Mouse (Mus musculus): ENCODE data around the gene Msx1. TPM values are rescaled to one million over a fixed set of nuclear protein-coding genes. Genes with fewer than 3 reads are reported as not detected.
"Not testable (repeated sequence)": the region's sequence is repeated elsewhere in the genome, so short reads cannot be mapped to it uniquely, and the experiment has no call there.

Gene Msx1
- 1 to 10 TPM; 4.1 to 4.4 TPM for total RNA-seq (2021)
- long read RNA-seq, experiment 1, transcript Msx1-201 (2 exons, 1,935 nt), result major isoform, 10 of 10 reads
- long read RNA-seq, experiment 1, partial matches to known transcripts, result 0 of 10 reads
- long read RNA-seq, experiment 1, other reads (novel, unspliced or antisense), result 0 of 10 reads
- long read RNA-seq, experiment 2, transcript Msx1-201 (2 exons, 1,935 nt), result major isoform, 11 of 12 reads
- long read RNA-seq, experiment 2, partial matches to known transcripts, result 1 of 12 reads
- long read RNA-seq, experiment 2, other reads (novel, unspliced or antisense), result 0 of 12 reads

DNA sequence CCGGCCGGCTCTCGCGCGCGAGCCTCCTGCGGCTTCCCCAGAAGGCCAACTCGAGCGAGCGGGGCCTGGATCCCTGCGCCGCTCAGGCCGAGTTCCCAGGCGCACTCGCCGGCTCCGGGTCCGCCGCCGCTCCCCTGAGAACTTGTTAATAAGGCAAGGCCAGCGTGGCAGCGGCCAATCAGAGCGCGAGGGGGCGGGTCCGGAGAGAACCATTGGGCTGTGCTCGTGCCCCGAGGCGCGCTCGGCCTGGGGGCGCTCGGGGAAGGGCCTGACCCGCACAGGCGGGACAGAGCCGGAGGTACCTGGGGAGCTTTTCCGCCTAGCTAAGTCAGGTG lies at the start of gene Msx1:
Gene Msx1 (minus strand): TSS at position 123 of the 335 bp plus-strand sequence.
- peak; percentile 84 for DNase-seq

DNA sequence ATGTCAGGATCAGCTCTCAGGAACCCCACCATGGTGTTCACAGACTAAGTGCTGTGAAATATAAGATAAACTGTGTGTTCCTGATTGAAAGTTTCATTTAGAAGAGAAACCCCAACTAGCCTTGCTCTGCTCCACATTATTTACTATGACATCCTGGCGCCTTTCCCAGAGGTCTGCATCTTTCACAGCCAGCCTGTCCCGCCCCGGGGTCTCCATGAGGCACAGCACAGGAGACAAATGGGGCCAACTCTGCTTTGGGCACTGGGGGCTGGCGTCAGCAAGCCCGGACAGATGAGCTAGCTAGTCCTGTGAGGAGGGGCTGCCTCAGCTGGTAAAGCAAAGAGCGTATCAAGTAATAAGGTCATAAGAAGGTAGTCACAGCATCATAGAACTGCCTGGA lies 41.1 kb upstream of the Msx1 start:
- no peak for DNase-seq

DNA sequence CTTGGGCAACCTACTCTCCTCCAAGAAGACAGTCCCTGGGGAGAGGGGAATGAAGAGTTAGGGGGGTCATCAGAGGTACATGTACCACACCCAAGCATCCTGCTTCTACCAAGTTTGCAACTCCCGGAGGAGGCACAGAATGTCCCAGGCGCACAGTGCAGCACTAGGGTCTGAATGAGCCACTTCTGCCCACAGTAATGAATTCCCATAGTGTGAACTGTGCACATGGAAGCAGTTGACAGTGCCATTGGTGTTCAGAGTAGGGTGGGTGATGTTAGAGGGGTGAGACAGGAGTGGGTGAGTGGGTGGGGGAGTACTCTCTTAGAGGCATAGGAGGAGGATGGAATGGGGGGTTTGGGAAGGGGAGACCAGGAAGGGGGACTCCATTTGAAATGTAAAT lies 39.9 kb upstream of the Msx1 start:
- DNase-seq, result no peak

DNA sequence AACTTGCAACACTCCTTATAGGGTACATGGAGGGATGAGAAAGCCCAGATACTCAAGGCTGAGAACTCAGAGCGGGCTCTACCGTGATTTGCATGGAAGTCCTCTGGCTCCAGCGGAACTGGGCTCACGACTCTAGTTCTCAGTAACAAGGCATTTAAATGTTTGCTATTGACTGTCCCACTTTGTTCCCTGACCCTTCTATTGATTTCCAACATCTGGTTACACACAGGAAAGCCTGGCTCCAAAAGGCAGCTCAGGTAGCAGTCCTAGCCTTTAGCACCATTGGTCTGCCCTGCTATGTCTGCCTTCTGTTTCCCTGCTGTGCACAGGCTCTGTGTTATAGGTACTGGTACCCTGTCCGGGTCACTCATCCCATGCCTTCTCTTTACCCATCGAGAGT lies 36.5 kb upstream of the Msx1 start:
- no peak for DNase-seq

DNA sequence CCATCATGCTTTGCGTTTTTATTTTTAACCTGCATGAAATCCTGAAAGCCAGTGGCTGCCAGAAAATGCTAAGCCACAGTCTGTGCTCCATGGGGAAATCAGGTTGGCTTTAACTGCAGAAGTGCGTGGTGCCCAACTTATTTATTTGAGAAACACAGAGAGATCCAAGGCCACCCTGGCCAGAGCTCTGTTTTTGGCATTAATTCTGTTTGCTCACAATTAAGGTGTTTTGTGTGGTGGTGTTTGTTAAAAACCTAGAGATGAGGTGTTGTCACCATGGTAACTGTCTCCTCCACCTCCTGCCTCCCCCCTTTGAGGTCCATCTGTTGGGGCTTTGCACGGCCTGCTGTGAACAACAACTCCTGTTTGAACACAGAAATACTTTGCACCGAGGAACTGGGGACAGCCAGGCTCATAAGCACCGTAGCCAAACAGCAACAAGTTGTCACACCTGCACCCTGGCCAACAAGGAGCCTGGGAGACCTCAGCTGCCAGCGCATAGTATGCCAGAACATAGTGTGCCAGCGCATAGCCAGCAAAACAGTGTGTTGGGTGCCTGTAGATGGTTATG lies 35.9 kb upstream of the Msx1 start:
- DNase-seq, result no peak

DNA sequence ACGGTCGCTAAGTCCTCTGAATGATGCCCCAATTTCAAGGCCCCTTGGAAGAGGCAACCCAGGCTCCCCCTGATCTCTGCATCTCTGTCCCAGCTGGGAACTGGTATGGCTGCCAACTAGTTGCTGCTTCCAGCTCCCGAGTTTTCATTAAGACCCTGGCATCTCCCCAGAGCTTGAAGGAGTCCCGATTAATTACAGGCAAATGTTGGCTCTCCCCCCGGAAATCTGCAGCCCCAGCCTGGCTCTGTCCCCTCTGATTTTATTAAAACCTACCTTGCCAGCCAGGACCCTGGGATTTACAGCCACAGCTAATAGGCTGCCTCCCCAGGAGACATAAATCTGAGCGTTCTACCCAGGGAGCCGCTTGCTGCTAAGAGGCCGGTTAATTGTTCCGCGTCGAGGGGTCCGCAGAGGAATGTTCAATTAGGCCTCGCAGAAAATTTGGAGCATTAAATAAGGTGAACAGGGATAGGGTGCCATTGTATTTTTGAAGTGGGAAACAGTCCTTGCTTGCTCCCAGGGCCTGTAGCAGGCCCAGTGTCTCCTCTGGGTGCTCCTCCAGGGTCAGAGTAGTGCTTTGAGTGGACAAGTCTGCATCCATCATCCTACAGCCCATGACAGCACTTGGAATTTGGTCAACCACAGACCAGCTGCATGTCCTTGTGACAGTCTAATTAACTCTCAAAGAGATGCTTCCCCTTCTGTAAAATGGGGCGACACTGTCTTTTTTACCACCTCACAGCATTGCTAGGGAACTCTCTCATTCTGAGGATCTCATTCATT lies 33.6 kb upstream of the Msx1 start:
- no peak for DNase-seq

DNA sequence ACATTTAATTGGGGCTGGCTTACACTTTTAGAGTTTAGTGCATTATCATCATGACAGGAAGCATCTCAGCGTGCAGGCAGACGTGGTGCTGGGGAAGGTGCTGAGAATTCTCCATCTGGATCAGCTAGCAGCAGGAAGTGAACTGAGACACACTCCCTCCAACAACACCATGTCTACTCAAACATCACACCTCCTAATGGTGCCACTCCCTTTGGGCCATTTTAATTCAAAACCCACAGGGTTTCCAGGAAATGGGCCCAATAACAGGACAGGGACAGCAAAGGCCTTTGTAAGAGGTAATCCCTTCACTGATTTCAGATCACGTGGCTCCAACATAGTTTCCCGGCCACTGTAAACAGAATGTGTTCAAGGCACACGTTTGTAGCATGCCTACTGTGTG lies 31.7 kb upstream of the Msx1 start:
- DNase-seq, result no peak

DNA sequence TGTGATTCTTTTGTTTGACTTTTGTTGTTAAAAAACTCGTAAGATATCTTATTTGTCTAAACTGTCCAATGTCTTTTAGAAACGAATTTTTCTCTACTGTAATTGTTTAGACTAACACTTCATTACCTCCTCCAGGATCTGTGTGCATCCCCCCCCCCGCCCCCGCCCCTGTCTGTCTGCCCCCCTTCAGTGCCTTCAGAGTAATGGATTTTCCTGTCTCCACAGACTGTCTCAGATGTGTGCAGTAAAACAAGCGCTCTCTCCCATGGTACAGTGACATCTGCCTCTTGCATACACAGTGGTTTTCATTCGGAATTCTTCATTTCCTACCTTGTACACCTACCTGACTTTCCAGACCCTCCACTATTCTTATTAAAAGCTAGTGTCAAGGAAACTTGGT lies 29.9 kb upstream of the Msx1 start:
- no peak for DNase-seq

DNA sequence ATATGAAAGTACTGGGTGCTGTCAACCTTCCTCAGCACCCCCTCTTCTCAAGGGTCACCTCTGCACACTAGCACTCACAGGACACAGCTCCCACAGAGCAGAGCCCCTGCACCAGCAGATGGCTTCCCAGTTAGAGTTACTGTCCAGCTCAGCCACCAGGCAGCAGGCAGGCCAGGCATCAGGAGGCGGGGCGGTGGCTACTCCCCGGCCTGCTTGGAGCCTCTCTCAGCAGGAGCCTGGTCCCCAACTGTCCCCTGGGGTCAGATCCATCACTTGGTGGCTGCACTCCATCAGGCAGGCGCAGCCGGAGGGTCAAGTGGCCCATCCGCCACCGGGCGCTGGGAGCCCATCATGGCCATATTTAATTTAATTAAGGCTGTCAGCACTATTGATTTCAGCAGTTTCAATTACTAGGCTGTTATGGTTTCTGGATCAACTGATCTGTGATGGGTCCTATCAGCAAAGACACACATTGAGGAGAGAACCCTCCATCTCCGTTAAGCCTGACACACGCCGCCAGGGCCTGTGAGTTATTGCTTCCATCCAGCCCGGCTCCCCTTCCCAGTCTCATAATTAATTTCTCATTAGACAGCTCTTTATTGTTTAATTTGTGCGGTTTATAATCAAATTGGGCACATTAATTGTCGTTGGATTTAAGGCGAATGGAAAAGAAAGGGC lies 27.1 kb upstream of the Msx1 start:
- no peak for DNase-seq

DNA sequence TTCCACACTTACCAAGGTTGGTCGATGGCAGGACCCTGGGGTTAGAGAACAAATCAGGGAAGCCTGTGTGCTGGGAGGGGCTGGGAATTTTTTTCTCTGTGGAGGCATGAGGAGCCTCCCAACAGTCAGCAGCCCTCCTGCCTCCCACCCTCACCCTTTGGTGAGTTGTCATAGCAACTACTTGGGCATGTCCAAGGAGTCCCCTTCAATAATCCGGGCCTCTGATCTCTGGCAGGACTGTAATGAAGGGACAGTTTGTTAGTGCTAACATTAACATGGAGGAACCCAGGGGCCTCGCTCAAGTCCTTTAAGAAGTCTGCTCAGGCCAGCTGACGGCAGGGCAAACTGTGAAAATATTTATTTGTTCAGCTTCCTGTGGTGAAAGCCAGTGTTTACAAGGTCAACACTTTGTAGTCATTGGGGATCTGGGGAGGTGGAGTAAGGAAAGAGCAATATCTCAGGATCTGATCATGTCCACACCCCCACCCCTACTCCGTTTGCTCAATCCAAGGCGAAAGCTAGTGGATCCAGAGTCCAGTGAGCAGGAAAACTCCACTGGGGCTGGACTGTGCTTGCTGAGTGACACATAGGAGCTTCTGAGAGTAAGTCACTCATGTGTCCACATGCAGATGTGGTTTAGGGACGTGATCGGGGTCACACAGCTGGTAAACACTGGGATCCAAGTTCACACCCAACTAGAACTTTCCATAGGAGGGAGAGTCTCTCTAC lies 24.8 kb upstream of the Msx1 start:
- no peak for DNase-seq

DNA sequence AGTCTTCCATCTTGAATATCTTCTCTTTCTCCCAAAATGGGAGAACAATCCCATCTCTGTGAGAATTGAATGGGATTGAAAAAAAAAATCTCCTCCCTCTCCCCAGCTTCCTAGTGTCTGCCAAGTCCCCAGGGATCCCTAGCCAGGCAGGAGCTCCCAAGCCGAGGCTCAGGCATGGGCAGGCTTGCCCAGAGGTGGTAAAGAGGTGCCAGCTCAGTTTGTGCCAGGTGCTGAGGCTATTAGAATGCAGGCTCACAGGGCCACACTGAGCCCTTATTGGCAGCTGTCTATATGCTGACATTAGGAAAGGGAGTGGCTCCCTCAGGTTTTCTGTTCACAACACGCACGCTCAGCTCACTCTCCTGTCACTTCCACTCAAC lies 11.9 kb upstream of the Msx1 start:
- DNase-seq, result no peak

DNA sequence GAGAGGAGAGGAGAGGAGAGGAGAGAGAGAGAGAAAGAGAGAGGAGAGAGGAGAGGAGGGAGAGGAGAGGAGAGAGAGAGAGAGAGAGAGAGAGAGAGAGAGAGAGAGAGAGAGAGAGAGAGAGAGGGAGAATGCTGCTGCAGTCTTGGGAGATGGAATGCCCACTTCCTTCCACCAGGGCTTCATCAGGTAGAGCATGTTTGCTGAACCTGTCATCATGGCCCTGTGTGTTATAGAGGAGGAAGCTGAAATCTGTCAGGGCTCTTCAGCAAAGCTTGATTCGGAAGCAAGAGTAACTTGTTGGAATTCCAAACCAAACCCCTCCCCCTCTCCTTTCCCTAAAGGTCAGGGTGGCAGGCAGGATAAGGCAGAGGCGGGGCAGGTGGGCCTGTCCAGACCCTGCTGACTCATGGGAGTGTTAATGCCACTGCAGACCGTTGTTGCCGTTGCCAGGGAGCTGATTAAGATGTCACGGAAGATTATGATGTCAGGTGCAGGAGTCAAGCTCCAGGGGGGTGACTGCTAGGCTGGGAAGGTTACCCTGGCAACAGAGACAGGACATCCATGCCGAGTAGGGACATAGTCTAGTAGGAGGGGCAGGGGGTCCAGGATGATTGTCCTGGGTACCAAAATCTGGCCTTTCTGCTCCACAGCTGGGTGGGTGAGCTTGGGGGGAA lies 11.3 kb upstream of the Msx1 start:
- no peak for DNase-seq

DNA sequence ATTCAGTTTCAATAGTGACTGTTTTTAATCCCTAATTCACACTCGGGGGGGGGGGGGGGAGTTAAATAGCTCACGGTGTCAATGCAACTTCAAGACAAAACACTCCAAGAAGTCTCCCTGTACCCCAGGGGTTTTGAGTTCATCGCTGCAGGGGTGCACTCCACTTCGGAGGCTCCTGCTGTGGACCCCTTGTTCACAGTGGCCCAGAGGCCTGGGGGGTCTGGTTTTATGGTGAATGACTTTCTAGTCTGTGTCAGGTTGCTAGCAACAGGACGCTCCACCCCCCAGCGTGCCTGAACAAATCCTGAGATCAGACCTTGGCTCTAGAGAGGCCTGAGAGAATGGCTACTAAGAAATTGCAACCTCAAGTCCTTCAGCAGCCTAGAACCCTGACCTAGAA lies 8.4 kb upstream of the Msx1 start:
- no peak for DNase-seq

DNA sequence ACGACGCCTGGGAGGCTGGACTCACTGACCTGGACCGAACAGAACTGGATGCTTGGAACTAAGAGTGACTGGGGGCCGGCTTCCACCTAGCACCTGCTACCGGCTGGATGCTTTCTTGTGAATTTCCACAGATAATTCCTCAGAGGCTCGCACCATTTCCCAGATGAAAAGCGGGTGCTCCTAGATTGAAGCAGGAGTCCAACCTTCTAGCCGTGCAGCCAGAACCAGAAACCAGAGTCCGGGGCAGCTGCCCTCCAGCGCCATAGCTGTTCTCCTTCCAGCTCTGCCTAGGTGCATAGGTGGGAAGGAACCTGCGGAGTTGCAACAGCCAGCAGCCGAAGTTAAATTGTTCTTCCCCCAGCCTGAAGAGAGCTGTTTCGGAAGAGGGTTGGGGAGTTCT lies 7.6 kb upstream of the Msx1 start:
- no peak for DNase-seq

DNA sequence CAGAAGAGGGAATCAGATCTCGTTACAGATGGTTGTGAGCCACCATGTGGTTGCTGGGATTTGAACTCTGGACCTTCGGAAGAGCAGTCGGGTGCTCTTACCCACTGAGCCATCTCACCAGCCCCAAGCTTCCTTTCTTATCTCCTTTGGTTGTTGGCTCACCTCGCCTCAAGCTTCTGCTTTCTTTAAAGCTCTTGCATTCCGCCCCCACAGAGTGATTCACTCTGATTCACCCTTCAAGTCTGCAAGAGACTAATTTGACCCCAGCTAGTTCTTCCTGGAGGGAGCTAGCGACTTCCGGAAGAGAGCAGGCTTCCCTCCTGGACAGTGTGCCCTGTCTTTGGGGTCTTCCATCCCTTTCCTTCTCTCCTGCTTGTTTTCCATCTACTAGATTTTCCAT lies 6.1 kb upstream of the Msx1 start:
- not testable (repeated sequence) for DNase-seq

DNA sequence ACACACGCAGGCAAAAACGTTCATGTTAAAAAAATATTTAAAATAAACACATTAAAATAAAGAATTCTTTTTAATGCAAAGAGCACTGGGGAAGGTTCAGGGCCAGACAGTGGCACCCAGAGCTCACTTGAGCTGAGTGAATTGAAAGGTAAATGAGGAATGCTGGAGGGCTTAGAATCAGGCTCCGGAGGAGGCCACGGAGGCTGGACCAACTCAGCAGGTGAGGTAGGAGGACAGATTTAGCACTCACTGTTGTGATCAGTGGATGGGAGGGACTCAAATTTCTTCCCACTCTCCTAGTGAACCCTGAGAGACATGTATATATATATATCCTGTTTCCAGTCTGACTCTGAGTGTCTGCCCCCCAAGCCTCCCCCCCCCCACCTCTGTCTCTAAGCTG lies 5.5 kb upstream of the Msx1 start:
- DNase-seq, result no peak

DNA sequence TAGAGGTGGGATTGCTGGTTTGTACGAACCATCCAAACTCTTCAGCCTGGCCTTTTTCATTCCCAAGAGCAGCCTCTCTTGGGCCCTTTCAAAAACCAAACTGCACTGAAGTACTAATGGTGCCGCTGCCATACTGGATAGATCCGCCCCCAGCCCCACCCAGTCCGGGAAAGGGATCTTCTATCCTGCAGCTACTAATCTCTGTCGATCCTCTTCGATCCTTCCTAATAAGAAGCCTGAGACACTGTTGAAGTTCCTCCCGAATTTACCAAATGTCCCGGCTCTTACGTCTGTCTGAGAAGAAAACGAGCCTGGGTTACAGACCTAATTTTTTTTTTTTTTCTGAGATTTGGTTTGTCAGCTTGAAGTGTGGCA lies 4.9 kb upstream of the Msx1 start:
- DNase-seq, result no peak

DNA sequence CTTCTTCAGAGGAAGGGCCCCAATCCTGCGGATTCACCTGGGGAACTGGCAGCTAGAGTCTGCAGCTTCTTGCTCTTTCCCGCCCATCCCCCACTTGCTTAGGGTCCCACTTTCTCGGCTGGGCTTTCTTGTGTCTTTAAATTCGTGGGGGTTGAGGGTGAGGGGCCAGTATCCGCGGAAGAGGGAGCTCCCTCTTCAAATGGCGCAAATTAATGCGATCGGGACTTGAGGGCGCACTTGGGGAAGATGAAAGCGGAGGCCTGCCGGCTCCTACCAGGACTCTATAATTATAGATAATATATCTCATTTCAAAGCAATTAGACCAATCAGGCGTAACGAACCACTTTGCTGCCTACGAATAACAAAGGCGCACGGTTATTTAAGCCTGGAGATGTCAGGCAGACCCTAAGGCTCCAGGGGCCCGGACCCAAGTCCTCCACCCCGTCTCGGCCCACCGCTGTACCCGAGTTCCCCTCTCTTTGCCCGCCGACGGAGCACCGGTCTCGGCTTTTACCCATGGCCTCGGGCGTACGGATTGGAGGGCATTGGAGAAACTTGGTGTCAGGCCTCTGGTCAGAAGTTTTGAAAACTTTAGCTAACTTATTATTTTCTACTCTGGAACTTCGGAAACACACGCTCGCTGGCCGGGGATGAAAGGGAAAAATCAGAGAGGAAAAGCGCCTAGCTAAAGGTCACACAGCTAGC lies 4.4 kb upstream of the Msx1 start:
- DNase-seq, result no peak

DNA sequence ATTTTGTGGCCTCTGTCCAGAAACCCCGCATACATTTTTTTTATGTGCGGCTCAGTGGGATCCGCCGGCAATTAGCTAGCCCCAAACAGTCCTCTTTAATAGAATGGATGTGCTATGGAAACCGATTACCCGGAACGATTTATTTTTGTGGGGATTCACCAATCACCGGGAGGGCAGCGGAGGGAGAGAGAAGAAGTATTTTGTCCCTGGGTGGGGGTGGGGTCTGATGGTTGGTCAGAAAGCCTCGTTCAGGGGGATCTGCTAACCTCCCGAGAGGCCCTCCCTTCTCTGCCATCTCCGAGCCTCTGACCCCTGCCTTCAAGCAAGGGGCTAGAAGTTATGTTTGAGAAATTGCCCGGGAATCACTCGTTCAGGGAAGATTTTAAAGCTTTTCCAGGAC lies 3.6 kb upstream of the Msx1 start:
- DNase-seq, result no peak

DNA sequence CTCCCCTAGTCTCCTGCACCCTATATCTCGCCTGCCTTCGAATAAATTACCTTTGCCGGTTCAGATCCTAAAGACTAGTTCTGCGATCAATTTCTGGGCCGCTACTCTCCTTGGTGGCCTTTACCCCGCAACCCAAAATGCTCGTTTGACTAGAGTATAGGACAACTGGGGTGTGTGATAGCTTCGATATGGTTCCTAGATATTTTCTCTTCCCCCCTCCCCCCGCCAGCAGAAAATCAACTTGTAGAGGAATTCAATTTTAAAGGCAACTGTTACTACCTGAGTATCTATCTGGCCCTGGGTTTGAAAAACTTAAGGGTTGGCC lies 3.2 kb upstream of the Msx1 start:
- no peak for DNase-seq
